Mouse (Mus musculus) E14TG2a.4 (cell line): ENCODE data around the gene Matn1.

Source experiments
- H3K27me3 ChIP-seq: 2 replicates; pipeline ENCODE4 v1.6.1; 2014; ENCODE audit warnings: low read length, control low read depth; ENCODE audit not compliant: insufficient read depth
- H3K36me3 ChIP-seq: 2 replicates; pipeline ENCODE4 v1.6.1; 2014; ENCODE audit warnings: low read length, control low read depth; ENCODE audit not compliant: insufficient read depth
- H3K4me1 ChIP-seq: replicated peaks from 2 replicates; pipeline ENCODE4 v1.6.1; 2014; ENCODE audit warnings: low read depth, low read length, control low read depth
- H3K4me3 ChIP-seq: replicated peaks from 2 replicates; pipeline ENCODE4 v1.5.1; 2014; ENCODE audit warnings: mild to moderate bottlenecking, low read length
- H3K9me3 ChIP-seq: 2 replicates; pipeline ENCODE4 v1.6.1; 2014; ENCODE audit warnings: low read length, control low read depth
- CTCF ChIP-seq: conservative IDR thresholded peaks from 2 replicates; pipeline ENCODE4 v1.5.1; 2014; ENCODE audit warnings: low read length
- NANOG ChIP-seq: IDR thresholded peaks from 2 replicates; pipeline ENCODE4 v1.6.1; 2014; ENCODE audit warnings: borderline replicate concordance, low read length, mixed read lengths
- POU5F1 ChIP-seq: IDR thresholded peaks from 2 replicates; pipeline ENCODE4 v1.6.1; 2014; ENCODE audit warnings: low read length, borderline replicate concordance

The Matn1 gene

DNA sequence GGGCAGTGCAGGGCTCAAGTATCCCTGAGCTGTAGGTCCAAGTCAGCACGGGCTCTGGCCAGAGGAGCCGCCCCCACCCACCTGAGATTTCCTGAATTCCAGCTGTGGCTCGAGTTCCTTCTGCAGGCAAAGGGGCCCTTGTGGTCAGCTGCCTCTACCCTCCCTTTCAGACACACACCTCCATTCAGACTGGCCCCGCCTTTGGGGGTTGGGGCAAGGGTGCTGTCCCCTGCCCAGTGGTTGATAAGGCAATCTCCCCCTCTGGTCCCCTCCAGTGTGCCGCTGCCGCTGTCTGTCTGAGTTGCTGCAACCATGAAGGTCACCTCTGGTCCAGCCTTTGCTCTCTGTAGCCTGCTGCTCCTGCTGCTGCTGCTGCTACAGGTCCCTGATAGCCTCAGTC lies at the start of gene Matn1:
Gene Matn1 (plus strand): TSS at position 274 of the 400 bp plus-strand sequence.
- Histone ChIP-seq H3K36me3 (no peaks in the 10 kb centered on the region), H3K4me3 (0 out of 2 replicates have a peak within 1 kb of the TSS, but pooled peaks have one; percentile 32), H3K27me3 (peaks cover 37% of the 10 kb centered on the region), H3K4me1 (peaks cover 50% of the 10 kb centered on the region), H3K9me3 (no peaks in the 10 kb centered on the region)
- TF ChIP-seq CTCF (no peak), POU5F1 (no peak), NANOG (no peak)

DNA sequence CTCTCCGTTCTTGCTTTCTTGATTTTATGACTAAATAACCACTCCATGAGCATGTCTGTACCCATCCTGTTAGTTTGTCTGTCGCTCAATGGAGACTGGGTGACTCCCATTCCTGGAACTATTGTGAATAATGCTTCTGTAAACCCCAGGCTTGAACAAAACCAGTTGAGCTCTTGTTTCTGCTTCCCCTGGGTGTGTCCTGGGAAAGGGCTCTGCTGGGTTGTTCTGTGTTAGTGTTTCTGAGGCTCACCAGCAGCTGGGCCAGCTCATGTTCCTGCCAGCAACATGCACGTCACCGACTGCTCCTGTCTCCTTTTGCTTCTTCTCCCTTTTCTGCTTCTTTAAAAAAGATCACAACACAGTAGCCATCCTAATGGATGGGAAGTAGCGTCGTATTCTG lies 48.5 kb upstream of the Matn1 start:
- no peak overlapping the region for H3K4me3 ChIP-seq
- H3K4me1 ChIP-seq = peaks cover 15% of the 10 kb centered on the region; the same call in 1 of the 2 replicates
- no peak for TF ChIP-seq CTCF
- TF ChIP-seq POU5F1 = no peak
- H3K36me3 ChIP-seq = no peaks in the 10 kb centered on the region
- 0 out of 2 replicates have a peak, but pooled peaks cover 3% of the 10 kb centered on the region for H3K27me3 ChIP-seq
- no peaks in the 10 kb centered on the region for H3K9me3 ChIP-seq

DNA sequence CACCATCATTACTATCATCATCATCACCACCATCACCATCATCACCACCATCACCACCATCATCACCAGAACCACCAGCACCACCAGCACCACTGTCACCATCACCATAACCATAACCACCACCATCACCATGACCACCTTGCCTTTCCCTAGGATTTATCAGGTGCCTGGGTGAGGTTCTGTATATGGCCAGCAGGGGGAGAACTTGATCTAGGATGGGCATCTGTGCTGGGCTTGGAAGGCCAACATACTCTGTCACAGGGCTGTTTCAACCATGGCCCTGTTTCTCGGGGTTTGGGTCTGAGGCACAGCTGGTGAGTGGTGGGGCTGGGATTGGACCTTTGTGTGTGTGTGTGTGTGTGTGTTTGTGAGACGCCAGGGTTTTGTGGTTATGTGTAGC lies 47.8 kb upstream of the Matn1 start:
- TF ChIP-seq CTCF = peak; percentile 94
- TF ChIP-seq NANOG = no peak
- H3K27me3 ChIP-seq = 0 out of 2 replicates have a peak, but pooled peaks cover 3% of the 10 kb centered on the region
- no peak overlapping the region for H3K4me3 ChIP-seq
- H3K4me1 ChIP-seq = peaks cover 22% of the 10 kb centered on the region; the same call in 1 of the 2 replicates
- no peaks in the 10 kb centered on the region for H3K36me3 ChIP-seq
- no peaks in the 10 kb centered on the region for H3K9me3 ChIP-seq

DNA sequence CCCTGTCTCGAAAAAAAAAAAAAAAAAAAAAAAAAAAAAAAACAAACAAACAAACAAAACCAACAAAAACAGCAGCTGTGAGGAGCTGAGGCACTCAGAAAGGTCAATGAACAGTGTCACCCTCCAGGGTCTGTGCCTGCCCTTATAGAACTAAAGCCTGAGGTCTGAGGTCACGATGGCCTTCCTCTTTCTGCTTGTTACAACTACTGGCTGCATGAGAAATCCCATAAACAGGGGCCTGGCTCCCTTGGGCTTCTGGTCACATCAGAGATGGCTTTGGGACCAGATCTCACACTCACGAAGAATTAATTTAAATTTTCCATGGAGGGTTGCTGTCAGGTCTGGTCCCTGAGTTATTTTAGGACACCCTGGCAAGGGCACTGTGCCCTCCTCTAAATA lies 44.8 kb upstream of the Matn1 start:
- peaks cover 23% of the 10 kb centered on the region; the same call in 1 of the 2 replicates for H3K4me1 ChIP-seq

DNA sequence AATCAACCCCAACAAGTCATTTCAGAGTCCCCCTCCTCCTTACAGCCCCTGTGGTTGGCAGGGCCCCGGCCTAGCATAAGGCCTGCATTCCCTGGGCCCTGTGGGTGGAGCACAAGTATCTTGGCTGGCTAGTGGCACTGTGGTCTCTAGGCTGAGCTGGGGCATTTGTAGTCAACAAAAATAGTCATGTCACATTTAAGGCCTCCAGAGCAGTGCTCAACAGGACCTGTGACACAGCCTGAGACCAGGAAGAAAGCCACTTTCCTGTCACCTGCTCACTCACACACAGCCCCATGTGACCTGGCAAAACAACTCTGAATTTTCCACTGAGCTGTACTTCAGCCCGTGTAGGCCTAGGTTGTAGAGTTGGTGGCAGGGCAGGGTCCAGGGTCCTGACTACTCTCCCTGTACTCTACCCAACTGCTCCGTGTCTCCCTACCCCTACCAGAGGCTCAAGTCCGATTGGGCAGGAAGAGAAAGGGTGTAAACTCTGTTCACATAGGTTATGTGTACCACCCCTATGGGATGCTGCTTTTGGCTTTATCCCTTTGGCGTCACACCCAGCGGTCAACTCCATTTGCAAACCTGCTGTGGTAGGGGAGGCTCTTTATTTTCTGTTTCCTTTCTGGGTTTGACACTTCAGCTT lies 44.3 kb upstream of the Matn1 start:
- Histone ChIP-seq H3K4me1 (peaks cover 26% of the 10 kb centered on the region; the same call in 1 of the 2 replicates), H3K27me3 (no peaks in the 10 kb centered on the region), H3K36me3 (no peaks in the 10 kb centered on the region), H3K4me3 (no peak overlapping the region), H3K9me3 (no peaks in the 10 kb centered on the region)
- TF ChIP-seq NANOG = no peak
- TF ChIP-seq CTCF = no peak
- no peak for TF ChIP-seq POU5F1

More for the DNA sequence above, 44.8 kb upstream of the Matn1 start:
- H3K36me3 ChIP-seq = no peaks in the 10 kb centered on the region
- no peaks in the 10 kb centered on the region for H3K27me3 ChIP-seq
- no peak overlapping the region for H3K4me3 ChIP-seq
- H3K9me3 ChIP-seq = no peaks in the 10 kb centered on the region
- TF ChIP-seq POU5F1 = no peak
- TF ChIP-seq CTCF = no peak
- TF ChIP-seq NANOG = no peak

DNA sequence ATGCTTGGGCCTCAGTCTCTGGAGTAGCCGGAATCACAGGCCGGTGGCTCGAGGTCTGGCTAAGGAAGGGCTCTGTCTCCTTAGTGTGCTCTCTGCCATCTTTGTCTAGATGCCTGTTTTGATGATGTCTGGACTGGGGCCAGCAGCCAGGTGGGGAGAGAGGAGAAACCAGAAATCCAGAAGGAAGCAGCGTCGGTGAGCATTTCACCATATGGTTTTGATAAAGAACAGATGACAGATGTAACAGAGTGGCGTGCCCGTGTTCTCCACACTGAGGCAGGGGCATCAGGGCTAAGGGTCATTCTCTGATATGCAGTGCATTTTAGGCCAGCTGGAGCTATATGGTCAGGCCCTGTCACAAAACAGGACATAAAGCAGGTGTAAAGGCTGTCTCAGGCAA lies 43.4 kb upstream of the Matn1 start:
- H3K4me3 ChIP-seq = no peak overlapping the region

DNA sequence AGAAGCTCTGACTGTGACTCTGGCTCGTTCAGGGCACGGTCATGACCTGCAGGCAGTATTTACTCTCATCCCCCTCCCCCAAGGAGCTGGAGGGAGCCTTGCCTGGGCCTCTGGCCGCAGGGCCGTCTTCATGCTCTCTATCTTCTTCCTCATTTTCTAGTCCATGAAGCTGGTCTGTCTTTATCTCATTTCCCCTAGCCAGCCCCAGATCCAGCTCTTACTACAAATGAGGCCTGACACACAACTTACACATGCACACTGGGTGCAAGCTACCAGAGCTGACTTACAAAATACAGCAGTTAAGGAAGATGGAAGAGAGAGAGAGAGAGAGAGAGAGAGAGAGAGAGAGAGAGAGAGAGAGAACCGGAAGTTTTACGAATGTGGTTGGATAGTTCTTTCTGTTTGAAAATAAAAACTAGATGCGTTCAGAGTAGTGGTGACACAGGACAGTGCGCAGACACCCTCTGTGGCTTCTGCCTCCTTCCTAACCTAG lies 41.9 kb upstream of the Matn1 start:
- TF ChIP-seq POU5F1 (no peak), CTCF (no peak), NANOG (no peak)
- H3K4me1 ChIP-seq = peaks cover 35% of the 10 kb centered on the region
- H3K36me3 ChIP-seq = no peaks in the 10 kb centered on the region
- no peak overlapping the region for H3K4me3 ChIP-seq
- no peaks in the 10 kb centered on the region for H3K27me3 ChIP-seq
- H3K9me3 ChIP-seq = no peaks in the 10 kb centered on the region

More for the DNA sequence above, 43.4 kb upstream of the Matn1 start:
- Histone ChIP-seq H3K36me3 (no peaks in the 10 kb centered on the region), H3K4me1 (peaks cover 27% of the 10 kb centered on the region; the same call in 1 of the 2 replicates), H3K27me3 (no peaks in the 10 kb centered on the region), H3K9me3 (no peaks in the 10 kb centered on the region)
- no peak for TF ChIP-seq CTCF
- no peak for TF ChIP-seq NANOG
- no peak for TF ChIP-seq POU5F1

DNA sequence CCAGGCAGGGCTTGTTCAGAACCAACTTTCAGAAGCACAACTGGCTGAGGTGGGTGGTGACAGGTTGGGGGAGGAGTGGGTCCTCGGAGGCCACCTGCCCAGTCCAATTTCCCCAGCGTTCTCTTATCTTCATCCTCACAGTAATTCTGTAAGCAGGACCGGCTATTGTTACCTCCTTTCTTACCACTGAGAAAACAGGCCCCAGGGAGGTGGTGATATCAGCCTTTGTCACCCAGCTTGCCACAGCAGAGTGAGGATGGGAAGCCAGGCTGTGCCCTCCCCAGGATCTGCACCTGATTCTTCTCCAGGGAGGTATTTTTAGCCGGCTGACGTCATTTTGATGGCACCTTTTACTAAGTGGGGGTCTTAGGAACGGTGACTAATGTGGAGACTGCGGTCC lies 39.2 kb upstream of the Matn1 start:
- no peak overlapping the region for H3K4me3 ChIP-seq
- no peaks in the 10 kb centered on the region for H3K9me3 ChIP-seq
- peaks cover 54% of the 10 kb centered on the region for H3K4me1 ChIP-seq
- no peak for TF ChIP-seq CTCF
- TF ChIP-seq POU5F1 = no peak
- no peak for TF ChIP-seq NANOG
- H3K36me3 ChIP-seq = no peaks in the 10 kb centered on the region
- no peaks in the 10 kb centered on the region for H3K27me3 ChIP-seq

DNA sequence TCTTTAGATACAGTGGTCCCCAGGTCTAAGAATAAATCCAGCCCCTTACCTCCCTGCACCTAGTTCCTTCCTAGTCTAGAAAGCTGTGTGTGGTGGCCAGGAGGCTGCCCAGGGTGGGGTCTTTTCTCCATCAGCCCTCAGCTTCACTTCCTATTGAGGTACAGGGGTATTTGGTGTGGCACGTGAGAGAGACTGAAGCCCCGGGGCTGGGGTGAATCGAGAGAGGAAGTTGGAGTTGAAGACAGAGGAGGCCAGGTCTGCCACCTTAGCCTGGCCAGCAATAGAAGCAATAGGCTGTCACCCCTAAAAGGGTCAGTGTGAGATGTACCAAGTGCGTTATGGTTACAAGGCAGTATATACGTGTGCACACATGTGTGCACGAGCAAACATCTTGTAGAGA lies 38.3 kb upstream of the Matn1 start:
- H3K4me3 ChIP-seq = peak overlapping the region; percentile 37; the same call in 1 of the 2 replicates
- TF ChIP-seq POU5F1 (no peak), CTCF (no peak), NANOG (no peak)
- H3K4me1 ChIP-seq = peaks cover 61% of the 10 kb centered on the region
- H3K27me3 ChIP-seq = no peaks in the 10 kb centered on the region
- H3K36me3 ChIP-seq = no peaks in the 10 kb centered on the region
- no peaks in the 10 kb centered on the region for H3K9me3 ChIP-seq
